Mouse (Mus musculus) testis, adult 2 months (tissue): Measurements from ENCODE around the gene Gm17655.

Experiments used
- CTCF ChIP-seq: fragments of 200-500 bp; IDR thresholded peaks from 2 replicates; pipeline ENCODE4 v1.5.1; 2012; ENCODE audit warnings: low read depth, mild to moderate bottlenecking, inconsistent platforms, low read length, moderate library complexity; ENCODE audit not compliant: control insufficient read depth, insufficient read depth, insufficient replicate concordance
- POLR2A ChIP-seq: fragments of 200-500 bp; IDR thresholded peaks from 2 replicates; pipeline ENCODE4 v1.6.1; 2012; ENCODE audit warnings: low read depth, mild to moderate bottlenecking, inconsistent platforms, low read length, moderate library complexity; ENCODE audit not compliant: control insufficient read depth

- TF ChIP-seq POLR2A (no peak), CTCF (no peak)
Observed at GRCm38 (mm10) chr5:110094847-110095213, 22.5 kb upstream of the Gm17655 start.
